Mouse (Mus musculus): Measurements from ENCODE around the gene Rnaseh2a.

GRCm38 (mm10) chr8:84974543-84975142, 5.1 kb upstream of the Rnaseh2a start:
- TF ChIP-seq EP300 (IDR thresholded peaks at IDR 0.05; ENCODE audit: low read depth) (no peak), CTCF (IDR thresholded peaks at IDR 0.05; ENCODE audit: low read depth) (no peak)

Measured in heart, postnatal 0 days (tissue).